Mouse (Mus musculus): ENCODE data around the gene Ap1s3. TPM values are rescaled to one million over a fixed set of nuclear protein-coding genes. Genes with fewer than 3 reads are reported as not detected.
"Not testable (repeated sequence)": the region's sequence is repeated elsewhere in the genome, so short reads cannot be mapped to it uniquely, and the experiment has no call there.

Gene Ap1s3
- total RNA-seq, 2 experiments from 2014 or later: not detected

DNA sequence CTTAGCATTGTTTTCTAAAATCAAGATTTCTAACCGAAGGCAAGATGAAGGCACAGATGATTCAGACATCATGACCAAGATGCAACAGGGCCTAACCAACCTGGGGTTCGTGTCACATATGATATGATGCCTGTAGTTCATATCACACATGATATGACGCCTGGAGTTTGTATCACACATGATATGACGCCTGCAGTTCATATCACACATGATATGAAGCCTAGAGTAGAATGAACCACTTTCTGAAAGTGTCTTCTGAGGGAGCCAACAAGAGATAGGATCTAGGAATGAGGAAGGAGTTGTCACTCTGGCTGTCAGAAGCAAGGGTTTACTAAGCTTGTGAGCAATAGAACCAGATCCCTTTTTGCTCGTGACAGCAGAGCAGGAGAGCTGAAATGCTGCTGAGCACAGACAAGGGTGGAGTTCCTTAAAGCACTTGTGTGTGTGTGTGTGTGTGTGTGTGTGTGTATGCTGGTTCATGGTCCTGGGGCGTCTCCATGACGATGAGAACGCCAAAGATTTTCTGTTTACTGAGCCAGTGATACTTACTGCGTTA lies 2.3 kb downstream of the Ap1s3 start:
- DNase-seq (ENCODE audit: low spot score): no peak

DNA sequence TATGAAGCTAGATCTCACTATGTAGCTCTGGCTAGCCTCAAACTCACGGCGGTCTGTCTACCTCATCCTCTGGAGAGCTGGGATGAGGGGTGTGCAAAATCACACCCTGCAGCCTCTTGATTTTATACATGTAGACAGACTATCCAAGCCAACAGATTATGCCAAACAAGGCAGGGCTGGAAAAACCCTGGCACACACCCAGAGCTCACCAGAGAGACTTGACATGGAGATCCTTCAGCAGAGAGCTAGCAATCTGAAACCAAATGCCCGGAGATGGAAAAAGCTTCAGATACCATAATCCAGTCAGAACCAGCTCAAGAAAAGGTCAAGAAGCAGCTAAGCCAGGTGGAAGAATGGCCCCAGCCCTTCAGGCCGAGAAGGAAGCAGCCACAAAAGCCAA lies 6.9 kb downstream of the Ap1s3 start:
- DNase-seq (ENCODE audit: low spot score): no peak

DNA sequence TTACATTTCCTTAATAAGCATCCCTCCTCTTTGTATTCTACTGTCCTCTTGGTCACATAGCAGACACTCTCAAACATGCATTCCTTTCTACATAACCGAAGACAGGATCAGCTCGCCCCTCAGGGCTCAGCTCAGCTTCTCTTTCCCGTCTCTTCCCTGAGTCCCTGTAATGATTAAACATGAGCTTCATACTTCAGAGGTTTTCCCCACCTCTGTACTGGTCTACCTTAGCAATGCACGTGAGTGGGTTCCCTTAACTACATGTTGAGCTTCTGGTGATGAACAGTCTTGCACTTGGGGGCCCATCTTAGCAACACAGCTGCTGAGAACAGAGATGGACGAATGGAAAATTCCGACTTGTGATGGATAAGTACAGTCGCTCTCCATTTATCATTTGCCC lies 12.2 kb downstream of the Ap1s3 start:
- no peak for DNase-seq (ENCODE audit: low spot score)

DNA sequence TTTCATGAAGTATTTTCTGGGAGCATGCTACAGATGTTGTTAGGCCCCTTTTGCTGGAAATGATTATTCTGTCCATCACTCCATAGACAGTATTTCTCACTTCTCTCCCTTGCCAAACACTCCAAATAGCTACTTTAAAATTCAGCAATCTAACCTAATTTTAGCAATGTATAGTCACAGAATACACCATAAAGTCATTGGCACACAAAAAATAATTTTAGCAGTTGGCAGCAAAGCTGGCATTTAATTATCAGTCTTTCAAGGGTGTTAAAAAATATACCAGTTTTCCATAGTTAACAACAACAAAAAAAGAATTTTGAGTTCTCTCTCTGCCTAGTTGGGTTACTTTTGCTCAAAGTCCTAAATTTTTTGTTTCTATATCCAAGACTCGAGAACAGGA lies 14.4 kb downstream of the Ap1s3 start:
- DNase-seq (ENCODE audit: low spot score): no peak

DNA sequence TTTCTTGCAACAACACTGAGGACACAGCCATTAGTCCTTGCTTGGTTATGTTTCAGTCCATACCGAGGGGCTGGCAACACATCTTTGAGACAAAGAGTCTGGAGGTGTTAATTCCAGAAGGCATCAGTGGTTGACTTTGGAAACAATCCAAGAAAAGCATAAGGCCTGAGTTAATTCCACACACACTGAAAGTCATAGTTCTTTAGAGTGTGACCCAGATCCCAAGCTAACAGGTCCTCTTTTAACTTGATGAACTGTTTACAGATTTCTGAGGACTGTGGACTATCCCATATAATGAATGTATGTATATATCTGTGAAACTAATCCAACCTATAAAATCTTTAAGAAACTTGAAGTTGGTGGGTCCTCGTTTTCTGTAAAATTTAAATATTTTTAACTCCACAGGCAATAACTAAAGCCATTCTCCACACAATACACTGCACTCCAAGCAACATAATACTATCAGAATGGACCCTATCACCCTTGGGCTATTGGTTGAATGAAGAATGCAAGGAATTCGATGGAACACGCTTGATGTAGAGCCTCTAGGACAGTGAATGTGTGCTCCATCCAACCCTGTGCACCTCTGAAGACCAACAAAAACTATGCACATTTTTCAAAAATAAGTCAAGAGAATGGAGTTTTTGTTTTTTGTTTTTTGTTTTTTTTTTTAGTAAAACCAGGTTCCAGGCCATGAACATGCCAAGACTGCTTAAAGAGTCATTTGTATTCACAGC lies 15.8 kb downstream of the Ap1s3 start:
- no peak for DNase-seq (ENCODE audit: low spot score)

DNA sequence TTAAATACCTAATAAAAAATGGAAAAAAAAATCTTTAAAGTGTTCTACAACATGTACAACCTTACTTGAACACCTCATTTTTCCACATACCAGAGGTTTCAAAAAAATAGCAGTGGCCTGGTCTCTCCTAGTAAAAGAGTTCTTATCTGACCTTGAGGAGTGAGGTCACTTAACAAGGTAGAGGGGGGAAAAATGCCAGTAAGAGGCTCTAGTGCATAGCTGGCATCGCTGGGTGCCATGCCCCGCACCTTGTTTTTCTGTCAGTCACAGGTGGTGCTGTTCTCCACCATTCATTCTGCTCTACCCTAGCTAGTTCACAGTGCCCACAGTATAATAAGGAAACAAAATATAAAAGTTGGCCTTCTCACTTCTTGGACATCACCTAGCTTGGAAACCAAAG lies 16.8 kb downstream of the Ap1s3 start:
- no peak for DNase-seq (ENCODE audit: low spot score)

DNA sequence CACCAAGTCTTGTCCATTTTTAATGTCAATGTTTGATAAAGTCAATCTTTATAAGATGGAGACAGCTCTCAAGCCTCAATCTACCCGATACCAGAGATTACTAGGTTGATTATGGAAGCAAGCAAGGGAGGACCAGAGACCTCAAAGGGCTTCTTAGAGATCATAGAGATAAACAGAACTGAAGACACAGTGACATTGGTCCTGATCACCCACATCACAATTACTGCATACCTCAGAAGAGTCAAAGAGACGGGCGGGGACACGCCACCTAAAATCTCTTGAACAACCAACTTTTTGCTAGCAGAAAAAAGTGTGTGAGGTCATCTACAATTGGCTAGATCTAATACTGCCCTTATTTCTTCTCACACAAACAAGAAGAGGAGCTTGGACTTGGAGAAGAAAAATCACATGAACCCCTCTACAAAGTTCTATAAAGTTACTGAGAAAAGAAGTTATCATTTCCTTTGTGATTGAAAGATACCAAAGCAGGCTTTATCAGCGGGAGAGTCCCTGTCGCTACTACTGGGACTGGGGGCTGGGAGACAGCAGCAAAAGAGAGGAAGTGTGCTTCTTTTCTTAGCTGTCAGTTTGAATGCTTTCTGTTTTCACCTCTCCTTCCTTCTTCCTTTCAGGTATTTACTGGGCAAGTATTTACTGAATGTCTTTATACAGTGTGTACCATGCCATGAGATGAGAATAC lies 28.2 kb downstream of the Ap1s3 start:
- DNase-seq (ENCODE audit: low spot score): no peak

DNA sequence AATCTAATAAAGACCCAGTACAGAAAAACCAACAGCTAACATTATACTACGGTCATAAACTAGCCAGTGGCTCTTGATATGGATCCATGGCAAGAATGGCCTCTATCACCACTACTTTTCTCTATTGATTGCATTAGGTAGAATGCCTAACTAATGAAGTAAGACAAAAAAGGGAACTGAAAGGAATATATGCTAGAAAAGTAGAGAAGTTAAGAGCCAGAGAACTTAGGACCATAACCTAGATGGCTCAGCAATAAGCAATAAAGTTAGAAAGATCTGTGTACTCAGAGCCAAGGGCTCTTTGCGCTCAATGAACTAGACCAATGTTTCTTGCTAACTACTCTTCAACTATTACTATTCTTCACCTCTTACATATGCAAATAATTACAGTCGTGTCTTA lies 29.1 kb downstream of the Ap1s3 start:
- no peak for DNase-seq (ENCODE audit: low spot score)

DNA sequence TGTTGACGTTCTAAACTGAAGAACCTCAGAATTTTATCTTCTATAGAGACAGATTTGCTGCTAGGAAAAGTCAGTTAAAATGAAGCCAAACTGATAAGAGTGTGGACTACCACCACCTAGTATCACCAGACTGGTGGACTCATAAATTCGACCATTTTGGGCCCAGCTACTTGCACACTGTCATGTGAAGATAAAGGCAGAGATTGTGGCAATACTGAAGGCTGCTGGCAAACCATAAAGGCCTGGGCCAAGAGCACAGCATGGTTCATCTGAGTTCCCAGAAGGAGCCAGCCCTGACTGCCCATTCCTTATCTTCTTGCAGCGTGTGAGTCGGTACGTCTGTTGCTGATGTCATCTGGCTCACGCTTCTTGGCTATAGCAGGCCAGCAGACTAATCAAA lies 30.4 kb downstream of the Ap1s3 start:
- no peak for DNase-seq (ENCODE audit: low spot score)

DNA sequence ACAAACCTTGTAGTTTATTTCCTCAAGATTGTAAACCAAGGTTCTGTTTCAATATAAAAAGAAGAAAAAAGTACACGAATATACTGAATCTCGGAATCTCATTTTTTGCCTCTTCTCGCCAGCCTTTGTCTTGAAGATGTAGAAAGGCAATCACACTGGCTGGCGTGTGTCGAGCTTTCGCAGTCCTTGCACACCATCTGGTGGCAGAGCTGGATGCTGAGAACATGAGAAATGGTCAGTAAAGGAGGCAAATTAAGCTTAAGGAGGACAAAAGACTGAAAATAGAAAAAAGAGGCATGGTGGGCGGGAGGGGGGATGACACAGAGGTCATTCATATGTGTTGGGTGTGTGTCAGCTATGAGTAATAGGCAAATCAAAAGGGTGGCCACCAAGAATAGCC lies 31.6 kb downstream of the Ap1s3 start:
- peak; percentile 5 for DNase-seq (ENCODE audit: low spot score)

DNA sequence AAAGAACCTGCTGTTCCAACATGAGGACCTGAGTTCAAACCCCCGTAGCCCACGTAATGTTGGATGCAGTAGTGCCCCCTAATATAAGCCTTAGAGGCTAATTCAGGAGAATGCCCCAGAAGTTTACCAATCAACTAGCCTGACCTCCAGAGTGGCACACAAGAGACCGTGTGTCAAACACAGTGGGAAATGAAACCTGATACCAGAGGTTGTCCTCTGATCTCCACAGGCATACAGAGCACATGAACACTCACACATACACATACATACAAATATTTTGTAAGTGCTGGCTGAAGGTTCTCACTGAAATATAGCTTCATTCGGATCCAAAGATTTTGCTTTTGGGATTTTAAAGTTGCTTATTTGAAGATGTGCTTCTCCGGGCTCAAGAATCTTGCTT lies 32.1 kb downstream of the Ap1s3 start:
- DNase-seq (ENCODE audit: low spot score): no peak

DNA sequence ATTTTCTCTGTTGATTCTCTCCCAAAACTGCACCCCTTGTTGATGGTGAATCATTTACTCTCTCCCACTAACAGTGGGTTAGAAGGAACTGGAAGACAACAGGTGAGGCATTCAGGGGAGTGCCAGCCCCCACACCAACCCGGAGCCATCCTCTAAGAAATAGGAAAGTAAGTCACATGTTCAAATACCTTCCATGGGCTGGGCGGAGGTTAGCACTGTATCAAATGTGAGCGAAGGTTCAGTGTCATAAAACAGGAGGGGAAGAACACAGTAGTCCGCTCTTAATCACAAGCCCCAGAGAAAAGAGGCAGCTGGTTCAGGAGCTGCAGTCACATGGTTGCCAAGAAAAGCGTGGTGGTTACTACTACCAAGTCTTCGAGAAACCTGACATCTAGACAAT lies 32.7 kb downstream of the Ap1s3 start:
- no peak for DNase-seq (ENCODE audit: low spot score)

DNA sequence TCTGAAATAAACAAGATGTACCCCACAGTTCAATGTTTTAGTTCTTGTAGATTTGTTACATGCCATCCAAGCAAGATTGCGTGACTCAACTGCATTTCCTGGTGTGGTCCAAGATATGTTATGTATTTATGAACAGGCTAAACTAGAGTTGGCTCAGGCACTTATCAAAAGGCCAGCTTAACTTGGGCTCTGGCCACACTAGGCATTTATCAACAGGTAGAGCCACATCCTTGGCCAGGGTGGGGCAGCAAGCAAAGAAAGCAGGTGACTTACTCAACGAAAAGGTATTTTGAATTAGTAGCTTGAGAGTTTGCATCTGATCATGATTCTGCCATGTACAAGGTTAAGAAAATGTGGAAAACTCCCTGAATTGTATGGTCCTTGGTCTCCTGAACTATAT lies 34.0 kb downstream of the Ap1s3 start:
- no peak for DNase-seq (ENCODE audit: low spot score)

DNA sequence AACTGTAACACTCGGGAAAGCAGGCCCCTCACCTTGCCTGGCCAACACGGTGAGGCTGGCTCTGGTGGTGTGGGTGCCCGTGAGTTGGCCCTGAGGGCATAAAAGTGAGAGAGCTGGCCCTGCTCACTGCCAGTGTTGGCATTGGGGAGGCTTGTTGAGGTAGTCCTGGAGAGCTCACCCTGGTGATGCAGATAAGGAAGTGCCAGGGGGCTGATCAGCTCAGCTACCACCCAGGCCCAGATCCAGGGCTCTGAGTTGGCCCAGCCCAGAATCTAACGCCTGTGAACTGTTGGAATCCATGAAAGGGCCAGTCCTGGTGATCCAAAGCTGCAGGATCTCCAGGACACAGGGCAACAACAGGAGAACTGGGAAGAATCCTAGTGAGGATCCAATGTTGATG lies 40.3 kb downstream of the Ap1s3 start:
- no peak for DNase-seq (ENCODE audit: low spot score)

DNA sequence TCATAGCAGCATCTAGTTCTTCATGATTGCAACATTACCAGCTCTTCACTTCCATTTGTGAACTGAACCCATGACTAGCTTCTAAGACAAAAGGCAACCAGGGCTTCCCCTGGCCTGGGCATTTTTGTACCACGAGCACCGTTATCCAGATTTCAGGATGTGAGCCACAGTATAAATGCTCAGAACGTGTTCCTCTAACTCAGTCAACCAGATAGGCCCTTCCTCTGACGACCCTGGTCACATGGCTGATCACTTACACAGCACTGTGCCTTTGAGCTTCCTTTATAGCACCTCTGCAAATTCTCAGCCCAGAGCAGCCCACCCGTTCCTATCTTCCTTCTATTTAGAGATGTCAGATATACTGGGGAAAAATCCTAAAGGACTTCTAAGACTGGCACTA lies 42.0 kb downstream of the Ap1s3 start:
- no peak for DNase-seq (ENCODE audit: low spot score)

DNA sequence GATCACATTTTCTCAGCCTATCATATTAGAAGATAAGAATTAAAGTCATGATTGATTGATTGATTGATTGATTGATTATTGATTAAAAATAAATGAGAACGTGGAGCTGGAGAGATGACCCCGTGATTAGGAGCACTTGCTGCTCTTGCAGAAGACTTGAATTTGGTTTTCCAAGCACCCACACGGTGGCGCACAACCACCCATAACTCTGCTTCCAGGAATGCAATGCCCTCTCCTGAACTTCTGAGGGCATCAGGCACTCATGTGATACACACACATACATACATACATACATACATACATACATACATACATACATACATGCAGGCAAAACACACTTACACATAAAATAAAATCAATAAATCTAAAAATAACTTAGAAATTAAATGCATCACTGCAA lies 45.6 kb downstream of the Ap1s3 start:
- DNase-seq (ENCODE audit: low spot score): no peak

DNA sequence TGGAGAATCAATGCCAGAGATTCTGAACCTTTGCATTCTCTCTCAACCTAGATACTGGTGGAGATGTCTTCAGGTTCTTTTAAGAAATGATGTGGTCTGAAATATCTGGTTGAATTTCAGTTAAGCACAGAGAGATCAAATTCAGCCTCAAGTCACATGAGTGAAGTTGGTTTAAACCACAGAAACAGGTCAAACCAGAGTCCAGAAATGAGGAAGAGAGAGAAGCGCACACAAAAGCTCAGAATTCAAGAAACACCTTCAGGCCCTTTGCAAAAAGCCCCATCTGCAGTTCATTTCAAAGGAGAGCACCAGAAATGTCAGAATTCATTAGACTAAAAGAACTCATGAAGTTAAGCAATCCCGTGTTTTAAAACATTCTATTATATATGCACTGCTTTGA lies 52.3 kb downstream of the Ap1s3 start:
- DNase-seq (ENCODE audit: low spot score): no peak

DNA sequence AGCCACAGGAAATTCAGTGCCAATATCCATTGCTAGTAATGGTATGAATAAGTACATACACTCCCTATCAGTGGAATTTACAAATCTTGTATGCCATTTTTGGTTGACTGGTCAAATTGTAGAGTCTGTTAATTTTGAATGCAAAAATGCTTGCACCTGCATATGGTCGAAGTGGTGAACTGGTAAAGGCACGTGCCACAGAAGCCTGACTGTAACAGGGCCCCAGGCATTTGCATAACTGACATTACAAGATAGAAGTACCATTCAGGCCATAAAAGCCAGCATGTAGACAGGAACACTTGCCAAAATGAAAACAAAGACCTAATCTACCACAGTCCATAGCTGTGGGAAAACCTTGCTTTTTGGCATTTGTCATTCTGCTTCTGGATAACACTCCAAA lies 55.3 kb downstream of the Ap1s3 start:
- no peak for DNase-seq (ENCODE audit: low spot score)

DNA sequence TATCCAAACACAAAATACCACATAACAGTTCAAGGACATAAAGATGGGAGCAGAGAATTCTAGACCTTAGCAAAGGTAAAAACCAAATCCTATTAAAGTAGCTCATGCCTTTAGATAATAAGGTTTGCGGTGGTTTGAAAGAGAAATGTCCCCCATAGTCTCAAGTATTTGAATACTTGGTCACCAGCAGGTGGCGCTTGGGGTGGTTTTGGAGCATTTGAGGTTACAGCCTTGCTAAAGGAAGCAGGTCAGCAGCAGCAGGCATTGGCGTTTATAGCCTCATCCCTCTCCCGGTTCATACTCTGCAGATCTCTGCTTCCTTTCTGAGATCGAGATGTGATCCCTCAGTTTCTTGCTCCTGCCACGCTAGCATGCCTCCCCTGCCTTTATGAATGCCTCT lies 57.3 kb downstream of the Ap1s3 start:
- no peak for DNase-seq (ENCODE audit: low spot score)

DNA sequence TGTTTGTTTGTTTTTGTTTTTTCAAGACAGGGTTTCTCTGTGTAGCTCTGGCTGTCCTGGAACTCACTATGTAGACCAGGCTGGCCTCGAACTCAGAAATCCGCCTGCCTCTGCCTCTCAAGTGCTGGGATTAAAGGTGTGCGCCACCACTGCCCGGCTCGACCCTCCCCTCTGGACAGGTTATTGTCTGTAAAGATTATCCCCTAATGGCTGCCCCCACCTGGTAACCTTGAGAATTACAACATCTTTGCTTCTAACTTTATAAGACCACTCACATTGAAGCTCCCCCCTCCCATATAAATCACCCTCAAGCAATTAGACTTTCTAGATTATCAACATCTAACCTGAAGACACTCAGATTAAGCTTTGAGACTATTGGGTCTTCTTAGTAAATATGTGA lies 60.5 kb downstream of the Ap1s3 start:
- not testable (repeated sequence) for DNase-seq (ENCODE audit: low spot score)

DNA sequence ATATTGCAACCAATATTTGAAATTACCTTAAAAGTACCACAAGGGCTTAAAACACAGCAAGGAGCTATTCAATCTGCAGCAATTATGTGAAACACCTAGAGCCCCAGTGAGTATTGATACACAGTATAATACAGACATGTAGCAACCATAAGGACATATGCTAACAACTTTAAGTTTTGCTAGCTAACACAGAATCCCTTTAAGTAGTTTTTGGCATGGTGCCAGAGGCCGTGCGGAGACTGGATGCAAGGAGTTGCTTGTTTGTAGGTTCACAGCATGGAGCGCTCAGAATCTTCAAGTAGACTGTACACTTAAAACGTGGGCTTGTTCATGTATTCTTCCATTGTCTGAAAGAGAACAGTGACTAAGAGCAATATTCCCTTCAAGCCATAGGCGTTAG lies 62.9 kb downstream of the Ap1s3 start:
- DNase-seq (ENCODE audit: low spot score): not testable (repeated sequence)

DNA sequence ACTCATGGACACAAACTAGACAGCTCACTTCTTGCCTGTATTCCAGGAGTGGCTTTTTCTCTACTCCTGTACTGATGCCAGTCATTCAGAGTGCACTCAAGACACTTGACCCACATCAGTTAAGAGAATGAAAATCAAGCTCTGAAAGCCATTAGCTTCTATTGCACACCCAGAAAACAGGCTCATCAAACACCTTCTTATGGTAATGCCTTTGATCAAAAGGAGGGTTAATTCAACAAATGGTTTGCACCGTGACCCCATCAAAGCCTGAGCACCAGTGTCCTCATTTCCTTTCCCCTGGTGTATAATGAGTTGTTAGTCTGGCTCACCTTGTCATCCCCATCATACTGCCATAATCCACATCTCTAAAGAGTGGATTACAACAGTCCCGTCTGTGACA lies 69.3 kb downstream of the Ap1s3 start:
- no peak for DNase-seq (ENCODE audit: low spot score)
